Mouse (Mus musculus) hindbrain, embryonic 11.5 days (tissue): ENCODE data around the gene Vwa5b2. TPM values are rescaled to one million over a fixed set of nuclear protein-coding genes. Genes with fewer than 3 reads are reported as not detected.

Source experiments
- ATAC-seq: fragments of 200-750 bp; cut with Nextera tagmentation; 2 replicates; pipeline ENCODE4 v1.8.0; 2017; ENCODE audit warnings: mild to moderate bottlenecking, moderate TSS enrichment, moderate library complexity; ENCODE audit not compliant: low FRiP score
- DNase-seq: peaks from one replicate; pipeline ENCODE4 v3.0.0-alpha.2; 2015; ENCODE audit warnings: low spot score
- H3K27ac ChIP-seq: fragments of 300-500 bp; sonication (generic); 2 replicates; pipeline ENCODE4 v1.5.1; 2014; ENCODE audit warnings: mild to moderate bottlenecking, low read depth, low read length
- H3K27me3 ChIP-seq: fragments of 300-500 bp; sonication (generic); 2 replicates; pipeline ENCODE4 v1.6.1; 2014; ENCODE audit warnings: mild to moderate bottlenecking, low read length, moderate library complexity, mixed read lengths; ENCODE audit not compliant: control insufficient read depth, insufficient read depth
- H3K36me3 ChIP-seq: fragments of 300-500 bp; sonication (generic); 2 replicates; pipeline ENCODE4 v1.6.1; 2014; ENCODE audit warnings: mild to moderate bottlenecking, low read length, moderate library complexity, mixed read lengths; ENCODE audit not compliant: control insufficient read depth, insufficient read depth
- H3K4me1 ChIP-seq: fragments of 300-500 bp; sonication (generic); replicated peaks from 2 replicates; pipeline ENCODE4 v1.6.1; 2014; ENCODE audit warnings: low read length, mixed read lengths; ENCODE audit not compliant: control insufficient read depth, insufficient read depth
- H3K4me2 ChIP-seq: fragments of 300-500 bp; sonication (generic); replicated peaks from 2 replicates; pipeline ENCODE4 v1.6.1; 2014; ENCODE audit warnings: mild to moderate bottlenecking, low read depth, low read length
- H3K4me3 ChIP-seq: fragments of 300-500 bp; sonication (generic); 2 replicates; pipeline ENCODE4 v1.5.1; 2014; ENCODE audit warnings: low read depth, low read length
- H3K9ac ChIP-seq: fragments of 300-500 bp; sonication (generic); 2 replicates; pipeline ENCODE4 v1.6.1; 2014; ENCODE audit warnings: low read depth, low read length
- H3K9me3 ChIP-seq: fragments of 300-500 bp; sonication (generic); 2 replicates; pipeline ENCODE4 v1.6.1; 2016; ENCODE audit warnings: low read length; ENCODE audit not compliant: control insufficient read depth
- WGBS: fragments of 180-500 bp; shearing (Covaris S2); extraction: QIAGEN DNeasy Blood & Tissue Kit; methylation state at CpG from one replicate; pipeline ENCODE4 v1.1.7; 2014; 5-methylcytosine and 5-hydroxymethylcytosine counted together
- polyA plus RNA-seq: library from polyadenylated mRNA; unstranded; fragments of >200 nt; fragmentation: Nextera tagmentation; extraction: Ambion mirVana; gene quantifications from 2 replicates; pipeline ENCODE4 v1.2.1, GENCODE M21; 2014

Vwa5b2 gene
- polyA plus RNA-seq, 1 experiment from 2014 or later: 1.6 TPM

- no peak overlapping the region for H3K4me3 ChIP-seq
- H3K4me1 ChIP-seq: peaks cover 3% of the 10 kb centered on the region; the same call in 1 of the 2 replicates
- no peaks in the 10 kb centered on the region for H3K9me3 ChIP-seq
- no peak overlapping the region for H3K27ac ChIP-seq
- no peak for ATAC-seq
- no peaks in the 10 kb centered on the region for H3K27me3 ChIP-seq
- H3K36me3 ChIP-seq: peaks cover 11% of the 10 kb centered on the region; the same call in 1 of the 2 replicates
- 83% methylated on average over 1 of the region's 1 CpGs for WGBS
- H3K4me2 ChIP-seq: no peak overlapping the region
- no peak for DNase-seq
- no peak overlapping the region for H3K9ac ChIP-seq
Measured at GRCm38 (mm10) chr16:20552594-20552993, 36.7 kb upstream of the Vwa5b2 start.

GRCm38 (mm10) chr16:20555000-20555399, 34.3 kb upstream of the Vwa5b2 start:
- no peaks in the 10 kb centered on the region for H3K4me1 ChIP-seq
- H3K27me3 ChIP-seq: no peaks in the 10 kb centered on the region
- H3K9ac ChIP-seq: no peak overlapping the region
- no peak overlapping the region for H3K4me3 ChIP-seq
- no peaks in the 10 kb centered on the region for H3K9me3 ChIP-seq
- no peak overlapping the region for H3K27ac ChIP-seq
- no peak overlapping the region for H3K4me2 ChIP-seq
- peaks cover 14% of the 10 kb centered on the region; the same call in 1 of the 2 replicates for H3K36me3 ChIP-seq
- no peak for ATAC-seq
- DNase-seq: no peak
- WGBS: 91% methylated on average over 6 of the region's 6 CpGs

GRCm38 (mm10) chr16:20557381-20557780, 31.9 kb upstream of the Vwa5b2 start:
- no peak overlapping the region for H3K9ac ChIP-seq
- 85% methylated on average over 7 of the region's 7 CpGs for WGBS
- ATAC-seq (no peak), DNase-seq (no peak)
- H3K27me3 ChIP-seq: no peaks in the 10 kb centered on the region
- no peaks in the 10 kb centered on the region for H3K4me1 ChIP-seq
- H3K27ac ChIP-seq: no peak overlapping the region
- no peaks in the 10 kb centered on the region for H3K9me3 ChIP-seq
- H3K4me2 ChIP-seq: no peak overlapping the region
- H3K36me3 ChIP-seq: peaks cover 14% of the 10 kb centered on the region; the same call in 1 of the 2 replicates
- no peak overlapping the region for H3K4me3 ChIP-seq

- H3K4me1 ChIP-seq: no peaks in the 10 kb centered on the region
- no peak for DNase-seq
- peaks cover 4% of the 10 kb centered on the region; the same call in 1 of the 2 replicates for H3K36me3 ChIP-seq
- no peak overlapping the region for H3K9ac ChIP-seq
- H3K9me3 ChIP-seq: no peaks in the 10 kb centered on the region
- no peak for ATAC-seq
- 73% methylated on average over 1 of the region's 1 CpGs for WGBS
- no peak overlapping the region for H3K4me3 ChIP-seq
- no peaks in the 10 kb centered on the region for H3K27me3 ChIP-seq
- no peak overlapping the region for H3K27ac ChIP-seq
- no peak overlapping the region for H3K4me2 ChIP-seq
Measured at GRCm38 (mm10) chr16:20565075-20565474, 24.2 kb upstream of the Vwa5b2 start.

- H3K9ac ChIP-seq: peak overlapping the region; percentile 40; the same call in 1 of the 2 replicates
Measured at GRCm38 (mm10) chr16:20589939-20590679, 838 bp downstream of the Vwa5b2 start.

GRCm38 (mm10) chr16:20590680-20591038, 1.4 kb downstream of the Vwa5b2 start:
- no peaks in the 10 kb centered on the region for H3K9me3 ChIP-seq
- H3K27ac ChIP-seq: no peak overlapping the region
- peak overlapping the region; percentile 49 for H3K4me3 ChIP-seq
- peaks cover 52% of the 10 kb centered on the region for H3K27me3 ChIP-seq
- no peak for DNase-seq
- H3K36me3 ChIP-seq: no peaks in the 10 kb centered on the region
- 3% methylated on average over 17 of the region's 17 CpGs for WGBS
- peak; percentile 31; the same call in 1 of the 2 replicates for ATAC-seq
- H3K4me1 ChIP-seq: peaks cover 10% of the 10 kb centered on the region
- H3K9ac ChIP-seq: peak overlapping the region; percentile 40; the same call in 1 of the 2 replicates
- H3K4me2 ChIP-seq: peak overlapping the region; percentile 74

More at GRCm38 (mm10) chr16:20589939-20590679, 838 bp downstream of the Vwa5b2 start:
- ATAC-seq (peak; percentile 82; the same call in 1 of the 2 replicates), DNase-seq (peak; percentile 72)
- peak overlapping the region; percentile 74 for H3K4me2 ChIP-seq
- peak overlapping the region; percentile 49 for H3K4me3 ChIP-seq
- H3K27me3 ChIP-seq: peaks cover 50% of the 10 kb centered on the region
- H3K27ac ChIP-seq: no peak overlapping the region
- H3K36me3 ChIP-seq: no peaks in the 10 kb centered on the region
- no peaks in the 10 kb centered on the region for H3K9me3 ChIP-seq
- H3K4me1 ChIP-seq: peaks cover 10% of the 10 kb centered on the region
- WGBS: under 1% methylated on average over 35 of the region's 39 CpGs

GRCm38 (mm10) chr16:20591076-20591705, 1.9 kb downstream of the Vwa5b2 start:
- Histone ChIP-seq H3K9me3 (no peaks in the 10 kb centered on the region), H3K4me2 (peak overlapping the region; percentile 14; the same call in 1 of the 2 replicates), H3K27me3 (peaks cover 52% of the 10 kb centered on the region), H3K9ac (peak overlapping the region; percentile 4; the same call in 1 of the 2 replicates), H3K4me3 (peak overlapping the region; percentile 49), H3K36me3 (no peaks in the 10 kb centered on the region), H3K27ac (no peak overlapping the region), H3K4me1 (peaks cover 10% of the 10 kb centered on the region)
- 4% methylated on average over 48 of the region's 48 CpGs for WGBS
- DNase-seq: peak; percentile 46
- ATAC-seq: no peak

- H3K9ac ChIP-seq: no peak overlapping the region
- H3K27ac ChIP-seq: no peak overlapping the region
- no peak overlapping the region for H3K4me2 ChIP-seq
- DNase-seq (no peak), ATAC-seq (no peak)
- no peaks in the 10 kb centered on the region for H3K36me3 ChIP-seq
- 86% methylated on average over 7 of the region's 7 CpGs for WGBS
- H3K4me1 ChIP-seq: peaks cover 4% of the 10 kb centered on the region
- no peak overlapping the region for H3K4me3 ChIP-seq
- H3K27me3 ChIP-seq: peaks cover 35% of the 10 kb centered on the region
- H3K9me3 ChIP-seq: no peaks in the 10 kb centered on the region
Measured at GRCm38 (mm10) chr16:20595060-20595673, 5.9 kb downstream of the Vwa5b2 start.
